Mouse (Mus musculus) heart, postnatal 10 days (tissue): ENCODE results near the gene Methig1. TPM values are rescaled to one million over a fixed set of nuclear protein-coding genes. Genes with fewer than 3 reads are reported as not detected.
"Not testable (repeated sequence)": the region's sequence is repeated elsewhere in the genome, so short reads cannot be mapped to it uniquely, and the experiment has no call there.

ENCODE experiments used
- DNase-seq, 2 experiments: peaks; one replicate each; pipeline ENCODE4 v3.0.0; 2021
- intact Hi-C: fragments of 180-260 bp; cut with DNase I; formaldehyde crosslinking; loops from one replicate; pipeline ENCODE4 v1.15.1; 2025
- total RNA-seq, 2 experiments: library from RNA; stranded (reverse); gene quantifications; 2 replicates each; pipeline ENCODE4 v1.2.3; 2021

The Methig1 gene
- total RNA-seq, 2 experiments from 2014 or later = not detected

DNA sequence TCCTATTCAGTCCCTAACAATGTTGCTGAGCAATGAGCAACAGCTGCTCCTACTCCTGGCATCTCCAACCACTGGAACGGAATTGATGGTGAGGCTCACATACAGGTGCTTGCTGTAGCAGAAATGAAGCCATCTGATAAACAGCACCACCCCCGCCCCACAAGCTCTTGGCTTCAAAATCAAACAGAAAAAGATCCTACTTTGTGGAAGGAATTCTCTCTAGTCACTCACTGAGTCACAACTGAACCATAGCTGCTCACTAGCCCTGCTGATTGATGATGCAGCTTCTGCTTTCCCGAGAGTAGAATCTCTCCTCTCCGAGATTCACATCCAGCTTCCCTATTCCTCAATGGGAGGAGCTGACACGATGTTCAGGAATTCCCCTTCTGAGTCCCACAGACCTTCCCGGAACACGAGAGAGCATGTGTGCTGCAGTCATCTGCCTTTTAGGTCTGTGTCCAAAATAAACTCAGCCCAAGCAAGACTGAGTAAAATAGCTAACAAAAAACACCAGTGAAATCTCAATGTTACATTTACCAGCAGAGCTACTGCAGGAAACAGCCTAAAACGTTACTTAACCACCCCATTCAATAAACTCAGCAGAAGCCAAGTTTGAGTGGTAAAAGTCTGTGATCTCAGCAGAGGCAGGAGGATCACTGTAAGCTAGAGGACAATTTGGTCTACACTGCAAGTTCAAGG lies 68.3 kb downstream of the Methig1 start:
- peak in 1 of 2 experiments; percentile 47 for DNase-seq

GRCm38 (mm10) chr15:100421758-100422197 lies 68.8 kb downstream of the Methig1 start, which contains the start of gene Gm5475:
Gene Gm5475 (plus strand): TSS chr15:100422147.
- DNase-seq, intact Hi-C loops: not testable (repeated sequence)

More for the DNA sequence above, 68.3 kb downstream of the Methig1 start:
- intact Hi-C loops = no loop called here

- DNase-seq = no peak
- intact Hi-C loops = no loop called here
Measured at GRCm38 (mm10) chr15:100422476-100422875, 69.5 kb downstream of the Methig1 start.

DNA sequence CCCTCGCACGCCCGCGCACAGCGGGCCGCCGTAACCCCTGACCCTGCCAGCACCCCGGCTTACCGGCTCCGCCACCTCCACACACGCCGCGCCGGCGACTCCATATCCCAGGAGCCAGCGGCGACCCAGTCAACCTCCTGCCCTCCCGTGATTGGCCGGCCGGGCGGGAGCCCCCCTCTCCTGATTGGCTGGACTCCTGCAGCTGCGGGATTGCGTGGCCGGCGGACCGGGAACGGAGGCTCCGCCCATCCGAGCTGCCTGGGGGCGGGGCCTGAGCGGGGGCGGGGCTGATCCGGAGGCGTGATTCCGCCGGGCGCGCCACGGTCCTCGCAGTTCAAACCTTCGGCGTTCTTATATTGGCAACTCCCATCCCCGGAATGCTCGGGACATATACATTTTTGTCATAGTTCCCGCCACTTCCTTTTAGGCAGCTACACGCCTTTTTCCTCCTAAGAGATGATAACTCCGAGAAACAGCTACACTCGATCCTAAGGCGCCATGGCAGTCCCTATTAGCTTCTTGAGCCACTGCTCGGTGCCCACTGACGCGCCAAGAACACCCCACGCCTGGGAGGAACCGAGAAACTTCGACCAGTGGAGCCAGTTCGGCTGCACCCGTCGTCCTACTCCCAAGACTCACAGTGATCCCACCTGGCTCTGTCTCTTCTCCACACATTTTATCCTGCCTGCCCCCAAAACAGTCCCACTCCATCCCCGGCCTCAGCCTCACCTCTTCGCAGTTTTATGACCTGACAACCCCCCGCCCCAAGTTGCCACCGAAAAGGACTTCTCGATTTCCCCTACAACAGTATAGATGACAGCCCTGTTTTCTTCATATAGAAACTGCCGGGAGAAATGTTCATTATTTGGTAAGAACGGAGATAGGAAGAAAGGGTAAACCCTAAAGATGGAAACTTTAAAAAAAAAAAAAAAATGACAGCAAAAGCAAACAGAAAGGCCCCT lies 70.2 kb downstream of the Methig1 start:
- peak; percentile 96 to 98 for DNase-seq
- intact Hi-C loops = no loop called here

DNA sequence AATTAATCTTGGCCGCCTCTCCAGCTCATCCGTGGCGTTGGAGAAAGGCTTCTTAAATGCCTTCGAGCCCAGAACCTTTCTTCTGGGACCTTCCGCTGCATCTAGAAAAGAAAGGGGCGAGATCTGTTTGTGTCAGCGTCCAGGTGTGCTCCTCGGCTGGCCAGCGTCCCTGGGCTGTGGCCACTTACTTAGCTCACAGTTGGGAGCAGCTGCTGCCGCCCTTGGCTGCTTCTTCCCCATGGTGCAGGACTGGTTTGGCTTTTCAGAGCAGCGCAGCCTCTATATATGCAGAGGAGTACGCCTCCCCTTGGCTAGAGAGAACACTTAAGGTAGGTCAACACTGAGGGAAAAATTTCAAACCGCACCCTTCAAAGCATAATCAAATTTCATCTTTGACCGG lies 71.0 kb downstream of the Methig1 start:
- intact Hi-C loops = no loop called here
- DNase-seq = peak in 1 of 2 experiments; percentile 33

- intact Hi-C loops = no loop called here
- no peak for DNase-seq
Measured at GRCm38 (mm10) chr15:100424396-100425122, 71.6 kb downstream of the Methig1 start, which contains the start of gene Slc11a2. Gene Slc11a2 (minus strand): TSS chr15:100425072.

- DNase-seq = peak; percentile 53
Measured at GRCm38 (mm10) chr15:100428296-100428905, 75.5 kb downstream of the Methig1 start.

DNA sequence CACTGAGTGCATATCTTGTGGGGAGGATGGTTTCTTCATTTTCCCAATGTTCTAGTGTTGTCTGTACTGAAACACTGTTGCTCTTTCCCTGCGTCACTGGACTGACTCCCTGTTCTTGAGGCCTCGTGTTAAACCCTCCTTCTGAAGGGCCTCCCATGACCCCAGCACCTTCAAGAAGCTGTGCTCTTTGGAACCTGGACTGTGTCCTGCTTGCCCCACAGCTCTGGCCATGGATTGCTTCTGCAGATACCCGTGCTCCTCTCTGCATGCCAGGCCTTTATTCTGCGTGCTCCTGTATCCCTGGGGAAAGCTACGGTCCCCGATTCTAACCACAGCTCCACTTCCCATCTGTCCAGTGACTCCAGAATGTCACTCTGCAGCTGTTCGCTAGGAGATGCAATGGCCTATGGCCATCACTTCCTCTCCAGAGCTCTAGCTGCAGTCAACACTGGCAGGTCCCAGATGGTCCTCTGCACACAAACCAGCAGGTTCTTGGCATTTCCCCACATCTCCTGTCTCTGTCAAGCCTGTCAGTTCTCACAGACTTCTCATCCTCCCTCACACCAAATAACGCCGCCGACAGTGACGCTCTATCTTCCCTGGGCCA lies 77.1 kb downstream of the Methig1 start:
- intact Hi-C loops = no loop called here
- DNase-seq = peak in 1 of 2 experiments; percentile 43

More at GRCm38 (mm10) chr15:100428296-100428905, 75.5 kb downstream of the Methig1 start:
- intact Hi-C loops = no loop called here

GRCm38 (mm10) chr15:100433234-100433633 lies 80.3 kb downstream of the Methig1 start:
- intact Hi-C loops = no loop called here
- DNase-seq = no peak

Other genes with a start within 250 kb of the Methig1 start
- gene Atf1, start 125.3 kb upstream of the Methig1 start, total RNA-seq = 10 to 100 TPM; 45.8 to 52.5 TPM
- gene Tmprss12, start 72.3 kb upstream of the Methig1 start, total RNA-seq = not detected
- gene Mettl7a1, start 49.0 kb upstream of the Methig1 start, total RNA-seq = 10 to 100 TPM; 19.6 to 22.9 TPM
- gene Mettl7a3, start 18.2 kb upstream of the Methig1 start, total RNA-seq = not detected
- under 1 TPM; 0.45 to 0.53 TPM for gene Mettl7a2, start 51 bp downstream of the Methig1 start, total RNA-seq
- not detected for gene Higd1c, start 11.4 kb downstream of the Methig1 start, total RNA-seq
- gene Gm5475, start 69.0 kb downstream of the Methig1 start, total RNA-seq = not detected
- gene Slc11a2, start 71.9 kb downstream of the Methig1 start, total RNA-seq = 10 to 100 TPM; 45.0 to 46.7 TPM
- 10 to 100 TPM; 22.3 to 44.6 TPM for gene Letmd1, start 115.9 kb downstream of the Methig1 start, total RNA-seq
- 1 to 10 TPM; 2.8 to 5.0 TPM for gene Csrnp2, start 142.3 kb downstream of the Methig1 start, total RNA-seq
- gene Tfcp2, start 198.9 kb downstream of the Methig1 start, total RNA-seq = 10 to 100 TPM; 13.3 to 15.0 TPM
- 10 to 100 TPM; 20.9 to 21.6 TPM for gene Pou6f1, start 246.8 kb downstream of the Methig1 start, total RNA-seq